Mouse (Mus musculus) midbrain, embryonic 13.5 days (tissue): Measurements from ENCODE around the gene Asb16. TPM values are rescaled to one million over a fixed set of nuclear protein-coding genes. Genes with fewer than 3 reads are reported as not detected.

ENCODE experiments used
- ATAC-seq: fragments of 200-750 bp; cut with Nextera tagmentation; 2 replicates; pipeline ENCODE4 v1.8.0; 2017; ENCODE audit warnings: mild to moderate bottlenecking, moderate TSS enrichment, moderate library complexity
- H3K27ac ChIP-seq: fragments of 300-500 bp; sonication (generic); 2 replicates; pipeline ENCODE4 v1.5.1; 2015; ENCODE audit warnings: inconsistent platforms, mild to moderate bottlenecking, moderate library complexity
- H3K27me3 ChIP-seq: fragments of 300-500 bp; sonication (generic); 2 replicates; pipeline ENCODE4 v1.6.1; 2015; ENCODE audit warnings: mild to moderate bottlenecking, inconsistent platforms
- H3K36me3 ChIP-seq: fragments of 300-500 bp; sonication (generic); 2 replicates; pipeline ENCODE4 v1.6.1; 2015; ENCODE audit warnings: mild to moderate bottlenecking, inconsistent platforms
- H3K4me1 ChIP-seq: fragments of 300-500 bp; sonication (generic); replicated peaks from 2 replicates; pipeline ENCODE4 v1.6.1; 2015; ENCODE audit warnings: inconsistent platforms
- H3K4me2 ChIP-seq: fragments of 300-500 bp; sonication (generic); replicated peaks from 2 replicates; pipeline ENCODE4 v1.6.1; 2015; ENCODE audit warnings: moderate library complexity, mild to moderate bottlenecking, inconsistent platforms
- H3K4me3 ChIP-seq: fragments of 300-500 bp; sonication (generic); replicated peaks from 2 replicates; pipeline ENCODE4 v1.5.1; 2015; ENCODE audit warnings: mild to moderate bottlenecking, inconsistent platforms
- H3K9ac ChIP-seq: fragments of 300-500 bp; sonication (generic); replicated peaks from 2 replicates; pipeline ENCODE4 v1.6.1; 2015; ENCODE audit warnings: mild to moderate bottlenecking, inconsistent platforms
- H3K9me3 ChIP-seq: fragments of 300-500 bp; sonication (generic); 2 replicates; pipeline ENCODE4 v1.6.1; 2016; ENCODE audit warnings: mild to moderate bottlenecking, inconsistent platforms
- WGBS: fragments of 180-500 bp; shearing (Covaris S2); methylation state at CpG from one replicate; pipeline ENCODE4 v1.1.7; 2015; 5-methylcytosine and 5-hydroxymethylcytosine counted together
- polyA plus RNA-seq: library from polyadenylated mRNA; unstranded; fragments of >200 nt; fragmentation: Nextera tagmentation; extraction: Ambion mirVana; gene quantifications from 2 replicates; pipeline ENCODE4 v1.2.1, GENCODE M21; 2015

Asb16 gene
- polyA plus RNA-seq, 1 experiment from 2014 or later = not detected

DNA sequence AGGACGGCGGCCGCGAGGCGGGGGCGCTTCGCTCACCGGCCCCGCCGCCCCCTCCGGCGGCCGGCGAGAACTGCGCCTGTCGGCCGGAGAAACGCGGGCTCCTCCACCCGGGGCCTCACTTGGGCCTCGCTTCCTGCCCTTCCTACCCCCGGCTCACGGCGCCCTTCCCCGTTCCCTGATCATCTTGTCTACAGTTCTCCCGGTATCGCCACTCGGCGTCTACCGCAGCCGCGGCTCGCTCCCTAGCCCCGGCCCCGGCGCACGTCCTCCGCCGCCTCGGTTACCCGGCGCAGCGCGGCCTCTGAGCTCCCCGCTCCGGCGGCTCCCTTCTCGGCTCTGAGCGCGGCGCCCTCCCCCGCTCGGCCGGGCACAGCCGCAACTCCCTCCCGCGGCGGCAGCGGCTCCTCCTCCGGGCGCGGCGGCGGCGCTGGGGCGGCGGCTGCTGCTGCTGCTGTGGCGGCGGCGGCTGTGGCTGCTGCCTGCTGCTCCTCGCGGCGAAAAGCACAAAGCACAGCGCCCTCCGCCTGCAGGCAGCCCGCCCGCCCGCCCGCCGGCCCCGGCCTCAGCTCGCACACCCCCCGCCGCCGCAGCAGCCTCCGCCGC, 48.9 kb downstream of the Asb16 start:
- Histone ChIP-seq H3K4me2 (peak overlapping the region; percentile 92), H3K36me3 (peaks cover 31% of the 10 kb centered on the region), H3K27me3 (no peaks in the 10 kb centered on the region), H3K9me3 (no peaks in the 10 kb centered on the region), H3K4me1 (peaks cover 30% of the 10 kb centered on the region), H3K9ac (peak overlapping the region; percentile 100), H3K4me3 (peak overlapping the region; percentile 99), H3K27ac (peak overlapping the region; percentile 100)
- ATAC-seq = peak; percentile 12
- WGBS = under 1% methylated on average over 74 of the region's 87 CpGs

DNA sequence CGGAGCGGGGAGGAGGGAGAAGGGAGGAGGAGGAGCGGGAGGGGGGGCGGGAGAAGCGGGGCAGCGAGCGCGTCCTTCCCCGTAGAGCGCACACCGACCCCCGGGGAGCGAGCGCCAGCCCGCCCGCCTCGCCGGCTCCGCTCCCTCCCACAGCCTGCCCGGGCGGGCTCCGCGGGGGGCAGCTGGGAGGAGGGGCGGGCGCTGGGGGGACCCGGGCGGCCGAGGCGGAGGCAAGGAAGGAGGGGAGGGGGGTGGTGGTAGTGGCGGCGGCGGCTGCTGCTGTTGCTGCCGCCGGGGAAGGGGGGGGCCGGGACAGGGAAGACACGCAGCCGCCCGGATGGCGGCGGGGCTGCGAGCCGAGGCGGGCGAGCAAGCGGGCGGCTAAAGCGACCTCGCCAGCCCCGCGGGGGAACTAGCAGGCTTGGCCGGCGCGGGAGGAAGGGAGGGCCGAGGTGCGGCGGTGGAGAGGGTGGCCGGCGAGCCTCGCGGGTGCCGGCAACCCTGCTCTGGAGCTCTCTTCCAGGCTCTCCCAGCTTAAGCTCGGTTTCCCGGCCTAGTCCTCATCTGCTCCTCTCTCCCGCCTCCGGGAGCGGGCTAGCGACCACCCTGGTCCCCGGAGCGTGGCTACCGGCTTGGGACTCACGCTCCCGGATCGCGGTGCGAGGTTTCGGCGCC, 49.5 kb downstream of the Asb16 start:
- Histone ChIP-seq H3K27me3 (no peaks in the 10 kb centered on the region), H3K4me2 (peak overlapping the region; percentile 92), H3K9me3 (no peaks in the 10 kb centered on the region), H3K36me3 (peaks cover 25% of the 10 kb centered on the region), H3K4me3 (peak overlapping the region; percentile 99), H3K9ac (peak overlapping the region; percentile 100), H3K27ac (peak overlapping the region; percentile 100), H3K4me1 (peaks cover 30% of the 10 kb centered on the region)
- WGBS = under 1% methylated on average over 48 of the region's 77 CpGs
- peak; percentile 51 for ATAC-seq

- Histone ChIP-seq H3K4me2 (peak overlapping the region; percentile 92), H3K4me1 (peaks cover 30% of the 10 kb centered on the region), H3K4me3 (peak overlapping the region; percentile 99), H3K9me3 (no peaks in the 10 kb centered on the region), H3K9ac (peak overlapping the region; percentile 100), H3K27ac (peak overlapping the region; percentile 100), H3K36me3 (peaks cover 17% of the 10 kb centered on the region), H3K27me3 (no peaks in the 10 kb centered on the region)
- WGBS = under 1% methylated on average over 56 of the region's 84 CpGs
- no peak for ATAC-seq
Measured at GRCm38 (mm10) chr11:102318576-102319409, 50.2 kb downstream of the Asb16 start.

GRCm38 (mm10) chr11:102319410-102319792, 50.9 kb downstream of the Asb16 start, which contains the start of gene Ubtf:
Ubtf (minus strand) TSS chr11:102319742.
- Histone ChIP-seq H3K36me3 (peaks cover 11% of the 10 kb centered on the region), H3K27me3 (no peaks in the 10 kb centered on the region), H3K4me3 (peak within 1 kb of the TSS; percentile 99), H3K4me2 (peak within 1 kb of the TSS; percentile 92), H3K9me3 (no peaks in the 10 kb centered on the region), H3K27ac (peak within 1 kb of the TSS; percentile 100), H3K4me1 (peaks cover 28% of the 10 kb centered on the region), H3K9ac (peak within 1 kb of the TSS; percentile 100)
- ATAC-seq = peak; percentile 41
- under 1% methylated on average over 23 of the region's 25 CpGs for WGBS

- WGBS = under 1% methylated on average over 38 of the region's 38 CpGs
- Histone ChIP-seq H3K9me3 (no peaks in the 10 kb centered on the region), H3K4me1 (peaks cover 25% of the 10 kb centered on the region), H3K4me2 (peak overlapping the region; percentile 92), H3K27ac (peak overlapping the region; percentile 100), H3K4me3 (peak overlapping the region; percentile 99), H3K27me3 (no peaks in the 10 kb centered on the region), H3K36me3 (peaks cover 4% of the 10 kb centered on the region; the same call in 1 of the 2 replicates), H3K9ac (peak overlapping the region; percentile 100)
- peak; percentile 15 for ATAC-seq
Measured at GRCm38 (mm10) chr11:102319941-102320685, 51.6 kb downstream of the Asb16 start.

DNA sequence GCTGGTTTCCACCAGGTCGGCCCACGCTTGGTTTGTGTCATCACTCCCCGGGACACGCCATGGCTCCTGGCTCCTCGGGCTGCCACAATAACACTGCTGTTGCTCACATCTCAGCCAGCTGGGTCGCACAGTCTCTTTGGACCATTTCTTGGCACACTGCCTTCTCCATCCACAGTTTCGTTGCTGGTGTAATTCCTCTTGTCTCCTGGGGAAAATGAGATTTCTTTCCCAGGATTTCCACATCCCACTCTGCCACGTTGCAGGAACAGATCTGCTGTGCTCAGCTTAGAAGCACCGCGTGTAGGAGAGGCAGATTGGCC, 52.1 kb downstream of the Asb16 start:
- H3K36me3 ChIP-seq = no peaks in the 10 kb centered on the region
- ATAC-seq = 0 out of 2 replicates have a peak, but pooled peaks have one; percentile 2
- H3K27ac ChIP-seq = peak overlapping the region; percentile 100
- H3K9ac ChIP-seq = peak overlapping the region; percentile 100
- WGBS = 16% methylated on average over 10 of the region's 10 CpGs
- no peaks in the 10 kb centered on the region for H3K27me3 ChIP-seq
- H3K4me1 ChIP-seq = peaks cover 19% of the 10 kb centered on the region
- H3K4me3 ChIP-seq = peak overlapping the region; percentile 99
- H3K4me2 ChIP-seq = peak overlapping the region; percentile 92
- H3K9me3 ChIP-seq = no peaks in the 10 kb centered on the region

DNA sequence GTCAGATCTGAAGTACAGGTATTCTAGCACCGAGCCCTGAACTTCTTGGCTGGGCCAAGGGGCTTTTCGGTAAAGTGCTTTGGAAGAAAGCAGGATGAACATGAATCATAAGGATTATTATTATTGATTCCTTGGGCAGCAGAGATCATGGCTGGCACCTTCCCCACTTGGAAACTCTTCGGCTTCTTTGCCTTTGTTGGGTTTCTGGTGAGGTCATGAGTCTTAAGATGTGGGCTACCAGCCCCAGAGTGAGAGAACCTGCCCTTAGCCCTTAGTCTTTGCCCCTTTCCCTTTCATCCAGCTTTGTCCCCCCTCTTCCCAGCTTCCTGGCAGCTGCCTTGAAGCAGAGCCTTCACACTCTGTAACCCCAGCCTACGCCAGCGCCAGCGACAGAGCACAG, 53.4 kb downstream of the Asb16 start:
- Histone ChIP-seq H3K9ac (no peak overlapping the region), H3K27ac (no peak overlapping the region), H3K4me2 (no peak overlapping the region), H3K4me3 (no peak overlapping the region), H3K4me1 (peaks cover 10% of the 10 kb centered on the region), H3K36me3 (no peaks in the 10 kb centered on the region), H3K9me3 (no peaks in the 10 kb centered on the region), H3K27me3 (no peaks in the 10 kb centered on the region)
- no peak for ATAC-seq
- WGBS = 77% methylated on average over 6 of the region's 6 CpGs

DNA sequence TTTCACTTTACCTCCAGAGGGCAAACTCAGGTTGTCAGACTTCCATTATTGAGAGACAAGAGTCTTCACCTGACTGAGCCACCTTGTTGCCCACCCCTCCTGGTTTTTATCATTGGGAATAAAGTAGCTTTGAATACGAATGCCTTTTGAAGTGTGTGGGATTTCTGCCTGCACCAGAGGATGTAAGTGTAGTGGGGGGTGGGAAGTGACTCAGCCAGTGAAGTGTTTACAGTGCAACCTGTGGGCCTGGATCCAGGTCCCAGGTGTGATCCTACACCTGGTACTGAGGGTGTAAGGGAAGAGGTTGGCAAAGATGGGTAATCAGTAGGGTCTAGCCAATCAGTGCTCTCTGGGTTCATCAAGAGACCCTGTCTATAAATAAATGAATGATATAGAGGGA, 55.0 kb downstream of the Asb16 start:
- Histone ChIP-seq H3K27ac (no peak overlapping the region), H3K27me3 (0 out of 2 replicates have a peak, but pooled peaks cover 2% of the 10 kb centered on the region), H3K9ac (no peak overlapping the region), H3K4me1 (peaks cover 10% of the 10 kb centered on the region), H3K4me2 (no peak overlapping the region), H3K4me3 (no peak overlapping the region), H3K36me3 (no peaks in the 10 kb centered on the region), H3K9me3 (no peaks in the 10 kb centered on the region)
- no peak for ATAC-seq
- 78% methylated on average over 1 of the region's 1 CpGs for WGBS

DNA sequence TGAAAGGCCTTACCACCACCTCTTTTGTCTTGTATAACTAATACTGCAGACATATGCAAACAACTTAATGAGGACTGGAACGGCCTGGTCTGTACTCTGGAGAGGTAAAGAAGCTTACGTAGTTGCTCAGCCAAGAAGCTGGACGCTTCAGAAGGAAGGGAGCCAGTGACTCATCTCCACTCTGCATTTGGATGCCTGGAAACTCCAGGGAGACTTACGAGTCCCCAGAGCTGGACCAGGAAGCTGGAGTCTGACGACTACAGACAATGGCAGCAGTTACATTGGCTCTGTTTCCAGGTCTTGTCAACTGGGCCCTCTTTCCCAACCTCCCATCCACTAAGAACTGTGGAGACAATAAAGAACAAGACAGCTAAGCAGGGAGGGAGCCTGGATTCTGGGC, 58.7 kb downstream of the Asb16 start:
- Histone ChIP-seq H3K36me3 (no peaks in the 10 kb centered on the region), H3K27ac (no peak overlapping the region), H3K9ac (no peak overlapping the region), H3K4me1 (no peaks in the 10 kb centered on the region; the same call in 1 of the 2 replicates), H3K4me2 (no peak overlapping the region), H3K4me3 (no peak overlapping the region), H3K9me3 (no peaks in the 10 kb centered on the region), H3K27me3 (0 out of 2 replicates have a peak, but pooled peaks cover 2% of the 10 kb centered on the region)
- WGBS = 71% methylated on average over 5 of the region's 5 CpGs
- no peak for ATAC-seq

DNA sequence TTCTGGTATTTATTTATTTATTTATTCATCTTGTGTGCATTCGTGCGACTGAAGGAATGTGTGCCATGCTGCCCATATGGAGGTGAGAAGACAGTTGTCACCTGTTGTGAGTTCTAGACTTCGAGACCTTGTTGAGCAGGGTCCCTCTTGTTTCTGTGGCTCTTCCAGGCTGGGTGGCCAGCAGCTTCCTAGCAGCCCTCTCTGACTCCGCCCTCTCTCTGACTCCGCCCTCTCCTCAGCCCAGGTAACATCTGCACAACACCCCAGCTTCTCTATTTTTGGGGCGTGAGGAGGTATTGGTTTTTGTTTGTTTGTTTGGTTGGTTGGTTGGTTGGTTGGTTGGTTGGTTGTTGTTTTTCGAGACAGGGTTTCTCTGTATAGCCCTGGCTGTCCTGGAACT, 59.3 kb downstream of the Asb16 start:
- H3K9me3 ChIP-seq = no peaks in the 10 kb centered on the region
- no peak overlapping the region for H3K4me2 ChIP-seq
- H3K27me3 ChIP-seq = 0 out of 2 replicates have a peak, but pooled peaks cover 2% of the 10 kb centered on the region
- no peak overlapping the region for H3K4me3 ChIP-seq
- no peaks in the 10 kb centered on the region for H3K36me3 ChIP-seq
- 87% methylated on average over 7 of the region's 7 CpGs for WGBS
- H3K4me1 ChIP-seq = no peaks in the 10 kb centered on the region; the same call in 1 of the 2 replicates
- no peak overlapping the region for H3K27ac ChIP-seq
- no peak for ATAC-seq
- H3K9ac ChIP-seq = no peak overlapping the region
